Mouse (Mus musculus) C2C12 (cell line): Measurements from ENCODE around the gene Tnfsf12.

Source experiments
- CEBPB ChIP-seq: IDR thresholded peaks from one replicate; pipeline ENCODE4 v1.6.1; 2011; ENCODE audit warnings: low read depth, mild to moderate bottlenecking, control low read depth, moderate library complexity
- CTCF ChIP-seq: IDR thresholded peaks from one replicate; pipeline ENCODE4 v1.5.1; 2011; ENCODE audit not compliant: control insufficient read depth, insufficient read depth, insufficient read length
- MAX ChIP-seq: IDR thresholded peaks from one replicate; pipeline ENCODE4 v1.6.1; 2011; ENCODE audit warnings: mild to moderate bottlenecking, control low read depth
- MYOD1 ChIP-seq: IDR thresholded peaks from one replicate; pipeline ENCODE4 v1.6.1; 2011; ENCODE audit warnings: low read depth; ENCODE audit not compliant: control insufficient read depth, insufficient read length
- MYOG ChIP-seq: IDR thresholded peaks from one replicate; pipeline ENCODE4 v1.6.1; 2011; ENCODE audit not compliant: control insufficient read depth, insufficient read length; ENCODE audit errors: extremely low read depth
- USF1 ChIP-seq: IDR thresholded peaks from one replicate; pipeline ENCODE4 v1.6.1; 2011; ENCODE audit warnings: low read depth, mild to moderate bottlenecking, control low read depth, moderate library complexity

GRCm38 (mm10) chr11:69711082-69711481, 15.4 kb upstream of the Tnfsf12 start:
- no peak for TF ChIP-seq CTCF
- TF ChIP-seq USF1: no peak
- TF ChIP-seq MYOD1: no peak
- TF ChIP-seq MYOG: no peak
- no peak for TF ChIP-seq CEBPB
- TF ChIP-seq MAX: no peak
